Mouse (Mus musculus) thymus, postnatal 25 days (tissue): ENCODE measurements around the gene Serpina3k.
"Not testable (repeated sequence)": the region's sequence is repeated elsewhere in the genome, so short reads cannot be mapped to it uniquely, and the experiment has no call there.

ENCODE experiments used
- DNase-seq: peaks from one replicate; pipeline ENCODE4 v3.0.0; 2022

Serpina3k gene

DNA sequence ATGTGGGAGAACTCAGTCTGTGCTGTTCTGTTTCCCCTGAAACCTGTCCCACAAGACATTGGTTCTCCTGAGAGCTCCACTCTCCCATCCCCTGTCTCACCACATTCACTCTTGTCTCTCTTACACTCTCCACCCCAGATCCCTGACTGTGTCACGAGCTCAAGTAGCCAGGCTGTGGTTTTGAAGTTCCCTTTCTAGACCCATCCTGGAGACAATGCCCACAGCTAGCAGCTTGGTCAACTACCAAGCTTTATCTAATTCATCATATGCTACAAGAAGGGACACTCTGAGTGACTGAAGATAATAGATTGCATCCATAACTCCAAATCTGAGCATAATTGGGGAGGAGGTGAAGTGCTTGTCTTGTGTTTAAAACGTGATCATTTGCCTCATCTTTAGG, 52.8 kb downstream of the Serpina3k start:
- DNase-seq = not testable (repeated sequence)
